Mouse (Mus musculus): ENCODE measurements at regions not wholly inside any gene's neighbourhood (a gene's known extent, or its start where the extent isn't known, plus 50 kb on each side); places are given as distances from the start of the nearest gene placed in this dataset.
"Not testable (repeated sequence)": the region's sequence is repeated elsewhere in the genome, so short reads cannot be mapped to it uniquely, and the experiment has no call there.

- H3K27me3 ChIP-seq = no peaks in the 10 kb centered on the region
- POLR2A ChIA-PET = no interaction called here
- in situ Hi-C loops (cut with MboI; ENCODE audit: low pct_unique_long_range_greater_than_20kb) = no loop called here
- CTCF ChIA-PET = no interaction called here
- TF ChIP-seq CTCF (IDR thresholded peaks at IDR 0.05) = no peak
- ATAC-seq (no peak), DNase-seq (ENCODE audit: low read depth, low spot score) (no peak)
These were observed 172.7 kb upstream of the Cntnap5b start for GRCm38 (mm10) chr1:99599696-99600489.

- in situ Hi-C loops (cut with MboI; ENCODE audit: low pct_unique_long_range_greater_than_20kb) = no loop called here
- no peak for TF ChIP-seq CTCF (IDR thresholded peaks at IDR 0.05)
- POLR2A ChIA-PET = no interaction called here
- ATAC-seq (no peak), DNase-seq (ENCODE audit: low read depth, low spot score) (no peak)
- H3K27me3 ChIP-seq = no peaks in the 10 kb centered on the region
- CTCF ChIA-PET = no interaction called here
These were observed 167.4 kb upstream of the Cntnap5b start for GRCm38 (mm10) chr1:99605213-99605612.

- no peaks in the 10 kb centered on the region for H3K27me3 ChIP-seq
- no peak for TF ChIP-seq CTCF (IDR thresholded peaks at IDR 0.05)
- DNase-seq (ENCODE audit: low read depth, low spot score) = no peak
- POLR2A ChIA-PET = no interaction called here
- no peak for ATAC-seq
- in situ Hi-C loops (cut with MboI; ENCODE audit: low pct_unique_long_range_greater_than_20kb) = no loop called here
- CTCF ChIA-PET = no interaction called here
These were observed 153.3 kb upstream of the Cntnap5b start for GRCm38 (mm10) chr1:99619221-99619620.

- CTCF ChIA-PET; POLR2A ChIA-PET; H3K27me3 ChIP-seq; in situ Hi-C loops (cut with MboI; ENCODE audit: low pct_unique_long_range_greater_than_20kb); ATAC-seq; DNase-seq (ENCODE audit: low read depth, low spot score): not testable (repeated sequence)
These were observed 141.6 kb upstream of the Cntnap5b start for GRCm38 (mm10) chr1:99630971-99631370.

GRCm38 (mm10) chr1:99663641-99664040, 108.9 kb upstream of the Cntnap5b start:
- DNase-seq (ENCODE audit: low read depth, low spot score) = no peak
- POLR2A ChIA-PET = no interaction called here
- CTCF ChIA-PET = no interaction called here
- no peak for TF ChIP-seq CTCF (IDR thresholded peaks at IDR 0.05)
- H3K27me3 ChIP-seq = peaks cover 4% of the 10 kb centered on the region
- ATAC-seq = no peak
- in situ Hi-C loops (cut with MboI; ENCODE audit: low pct_unique_long_range_greater_than_20kb) = no loop called here

- in situ Hi-C loops (cut with MboI; ENCODE audit: low pct_unique_long_range_greater_than_20kb) = no loop called here
- H3K27me3 ChIP-seq = no peaks in the 10 kb centered on the region
- DNase-seq (ENCODE audit: low read depth, low spot score) (no peak), ATAC-seq (no peak)
- ChIA-PET CTCF (interaction anchor here (1.4 kb wide), 1 partner anchor 11 kb away, joined by 3 read pairs; no protein-coding TSS in a partner anchor), POLR2A (no interaction called here)
- TF ChIP-seq CTCF (IDR thresholded peaks at IDR 0.05) = no peak
These were observed 92.6 kb upstream of the Cntnap5b start for GRCm38 (mm10) chr1:99679980-99680379.

- in situ Hi-C loops (cut with MboI; ENCODE audit: low pct_unique_long_range_greater_than_20kb) = no loop called here
- POLR2A ChIA-PET = no interaction called here
- DNase-seq (ENCODE audit: low read depth, low spot score) (no peak), ATAC-seq (no peak)
- CTCF ChIA-PET = no interaction called here
- H3K27me3 ChIP-seq = peaks cover 4% of the 10 kb centered on the region
- no peak for TF ChIP-seq CTCF (IDR thresholded peaks at IDR 0.05)
These were observed 75.5 kb upstream of the Cntnap5b start for GRCm38 (mm10) chr1:99697089-99697488.

GRCm38 (mm10) chr1:99714912-99715311, 57.7 kb upstream of the Cntnap5b start:
- CTCF ChIA-PET = no interaction called here
- no peaks in the 10 kb centered on the region for H3K27me3 ChIP-seq
- in situ Hi-C loops (cut with MboI; ENCODE audit: low pct_unique_long_range_greater_than_20kb) = no loop called here
- DNase-seq (ENCODE audit: low read depth, low spot score) (no peak), ATAC-seq (no peak)
- POLR2A ChIA-PET = no interaction called here
- no peak for TF ChIP-seq CTCF (IDR thresholded peaks at IDR 0.05)

GRCm38 (mm10) chr1:99716266-99716665, 56.3 kb upstream of the Cntnap5b start:
- POLR2A ChIA-PET = no interaction called here
- DNase-seq (ENCODE audit: low read depth, low spot score) = no peak
- in situ Hi-C loops (cut with MboI; ENCODE audit: low pct_unique_long_range_greater_than_20kb) = no loop called here

More at GRCm38 (mm10) chr1:99716266-99716665, 56.3 kb upstream of the Cntnap5b start:
- TF ChIP-seq CTCF (IDR thresholded peaks at IDR 0.05) = no peak
- ATAC-seq = no peak
- no peaks in the 10 kb centered on the region for H3K27me3 ChIP-seq
- CTCF ChIA-PET = no interaction called here

Data from Patski (cell line).